Mouse (Mus musculus) E14TG2a.4 (cell line): ENCODE results near the gene Prss56.

Source experiments
- H3K27me3 ChIP-seq: 2 replicates; pipeline ENCODE4 v1.6.1; 2014; ENCODE audit warnings: low read length, control low read depth; ENCODE audit not compliant: insufficient read depth
- H3K36me3 ChIP-seq: 2 replicates; pipeline ENCODE4 v1.6.1; 2014; ENCODE audit warnings: low read length, control low read depth; ENCODE audit not compliant: insufficient read depth
- H3K4me1 ChIP-seq: replicated peaks from 2 replicates; pipeline ENCODE4 v1.6.1; 2014; ENCODE audit warnings: low read depth, low read length, control low read depth
- H3K4me3 ChIP-seq: replicated peaks from 2 replicates; pipeline ENCODE4 v1.5.1; 2014; ENCODE audit warnings: mild to moderate bottlenecking, low read length
- H3K9me3 ChIP-seq: 2 replicates; pipeline ENCODE4 v1.6.1; 2014; ENCODE audit warnings: low read length, control low read depth
- CTCF ChIP-seq: conservative IDR thresholded peaks from 2 replicates; pipeline ENCODE4 v1.5.1; 2014; ENCODE audit warnings: low read length
- NANOG ChIP-seq: IDR thresholded peaks from 2 replicates; pipeline ENCODE4 v1.6.1; 2014; ENCODE audit warnings: borderline replicate concordance, low read length, mixed read lengths
- POU5F1 ChIP-seq: IDR thresholded peaks from 2 replicates; pipeline ENCODE4 v1.6.1; 2014; ENCODE audit warnings: low read length, borderline replicate concordance

Gene Prss56

GRCm38 (mm10) chr1:87155531-87156198, 27.4 kb upstream of the Prss56 start:
- H3K36me3 ChIP-seq, result no peaks in the 10 kb centered on the region

GRCm38 (mm10) chr1:87156199-87156587, 26.9 kb upstream of the Prss56 start, which contains the start of gene Ecel1:
Ecel1 (minus strand) TSS chr1:87156521.
- peaks cover 33% of the 10 kb centered on the region for H3K4me1 ChIP-seq
- H3K9me3 ChIP-seq, result peaks cover 15% of the 10 kb centered on the region; the same call in 1 of the 2 replicates
- H3K27me3 ChIP-seq, result peaks cover 96% of the 10 kb centered on the region
- no peaks in the 10 kb centered on the region for H3K36me3 ChIP-seq
- TF ChIP-seq POU5F1 (no peak), NANOG (no peak)
- peak within 1 kb of the TSS; percentile 73 for H3K4me3 ChIP-seq

More at GRCm38 (mm10) chr1:87155531-87156198, 27.4 kb upstream of the Prss56 start:
- Histone ChIP-seq H3K27me3 (peaks cover 96% of the 10 kb centered on the region), H3K9me3 (peaks cover 15% of the 10 kb centered on the region; the same call in 1 of the 2 replicates), H3K4me3 (peak overlapping the region; percentile 73), H3K4me1 (peaks cover 33% of the 10 kb centered on the region)
- TF ChIP-seq NANOG (no peak), POU5F1 (no peak), CTCF (no peak)

GRCm38 (mm10) chr1:87159396-87159795, 23.7 kb upstream of the Prss56 start:
- Histone ChIP-seq H3K9me3 (peaks cover 13% of the 10 kb centered on the region; the same call in 1 of the 2 replicates), H3K4me1 (peaks cover 22% of the 10 kb centered on the region), H3K4me3 (no peak overlapping the region), H3K36me3 (no peaks in the 10 kb centered on the region), H3K27me3 (peaks cover 88% of the 10 kb centered on the region)
- TF ChIP-seq NANOG (no peak), CTCF (no peak), POU5F1 (no peak)

- peaks cover 86% of the 10 kb centered on the region for H3K27me3 ChIP-seq
- H3K36me3 ChIP-seq, result no peaks in the 10 kb centered on the region
- H3K9me3 ChIP-seq, result no peaks in the 10 kb centered on the region
- TF ChIP-seq POU5F1 (no peak), CTCF (no peak), NANOG (no peak)
- H3K4me1 ChIP-seq, result peaks cover 12% of the 10 kb centered on the region
- H3K4me3 ChIP-seq, result no peak overlapping the region
These were observed 18.8 kb upstream of the Prss56 start for GRCm38 (mm10) chr1:87164164-87164795.

GRCm38 (mm10) chr1:87164796-87165184, 18.3 kb upstream of the Prss56 start:
- Histone ChIP-seq H3K4me3 (no peak overlapping the region), H3K4me1 (peaks cover 14% of the 10 kb centered on the region), H3K27me3 (peaks cover 90% of the 10 kb centered on the region), H3K36me3 (no peaks in the 10 kb centered on the region), H3K9me3 (no peaks in the 10 kb centered on the region)
- no peak for TF ChIP-seq POU5F1
- no peak for TF ChIP-seq NANOG
- TF ChIP-seq CTCF, result no peak

GRCm38 (mm10) chr1:87170458-87170857, 12.7 kb upstream of the Prss56 start:
- Histone ChIP-seq H3K27me3 (peaks cover 85% of the 10 kb centered on the region), H3K9me3 (no peaks in the 10 kb centered on the region), H3K4me3 (peak overlapping the region; percentile 45; the same call in 1 of the 2 replicates), H3K36me3 (no peaks in the 10 kb centered on the region), H3K4me1 (peaks cover 29% of the 10 kb centered on the region)
- TF ChIP-seq CTCF (no peak), NANOG (no peak), POU5F1 (no peak)

- H3K4me1 ChIP-seq, result peaks cover 37% of the 10 kb centered on the region
- H3K9me3 ChIP-seq, result no peaks in the 10 kb centered on the region
- no peaks in the 10 kb centered on the region for H3K36me3 ChIP-seq
- no peak overlapping the region for H3K4me3 ChIP-seq
- peaks cover 76% of the 10 kb centered on the region for H3K27me3 ChIP-seq
- TF ChIP-seq NANOG (no peak), CTCF (no peak), POU5F1 (no peak)
These were observed 11.8 kb upstream of the Prss56 start for GRCm38 (mm10) chr1:87171312-87171711.

- no peaks in the 10 kb centered on the region for H3K36me3 ChIP-seq
- H3K9me3 ChIP-seq, result no peaks in the 10 kb centered on the region
- H3K4me3 ChIP-seq, result no peak overlapping the region
- peaks cover 41% of the 10 kb centered on the region for H3K4me1 ChIP-seq
- peaks cover 72% of the 10 kb centered on the region for H3K27me3 ChIP-seq
- TF ChIP-seq NANOG, result no peak
- TF ChIP-seq POU5F1, result no peak
- TF ChIP-seq CTCF, result no peak
These were observed 10.8 kb upstream of the Prss56 start for GRCm38 (mm10) chr1:87172316-87172715.
